Mouse (Mus musculus) thymus, adult 2 months (tissue): ENCODE results near the gene Olfr597.
"Not testable (repeated sequence)": the region's sequence is repeated elsewhere in the genome, so short reads cannot be mapped to it uniquely, and the experiment has no call there.

Experiments
- CTCF ChIP-seq: fragments of 200-500 bp; IDR thresholded peaks from 2 replicates; pipeline ENCODE4 v1.5.1; 2012; ENCODE audit warnings: mild to moderate bottlenecking, control low read depth, low read length, moderate library complexity, borderline replicate concordance; ENCODE audit not compliant: control insufficient read depth, poor library complexity, insufficient read depth; ENCODE audit errors: extremely low read depth
- POLR2A ChIP-seq: fragments of 200-500 bp; IDR thresholded peaks from 2 replicates; pipeline ENCODE4 v1.6.1; 2012; ENCODE audit warnings: mild to moderate bottlenecking, low read length, control low read depth, moderate library complexity; ENCODE audit not compliant: control insufficient read depth, poor library complexity, insufficient read depth; ENCODE audit errors: extremely low read depth

GRCm38 (mm10) chr7:103305348-103305747, 10.8 kb upstream of the Olfr597 start, which contains the start of gene Olfr596:
- TF ChIP-seq POLR2A, CTCF: not testable (repeated sequence)
